Mouse (Mus musculus) stomach, embryonic 16.5 days (tissue): ENCODE results near the gene Lyst. TPM values are rescaled to one million over a fixed set of nuclear protein-coding genes. Genes with fewer than 3 reads are reported as not detected.

ENCODE experiments used
- ATAC-seq: fragments of 200-750 bp; cut with Nextera tagmentation; 2 replicates; pipeline ENCODE4 v1.8.0; 2017; ENCODE audit warnings: moderate number of reproducible peaks, moderate TSS enrichment; ENCODE audit not compliant: insufficient read depth, low FRiP score
- H3K27ac ChIP-seq: fragments of 300-500 bp; sonication (generic); 2 replicates; pipeline ENCODE4 v1.5.1; 2014; ENCODE audit warnings: low read length
- H3K27me3 ChIP-seq: fragments of 300-500 bp; sonication (generic); 2 replicates; pipeline ENCODE4 v1.6.1; 2014; ENCODE audit warnings: low read length, control low read depth, mixed read lengths; ENCODE audit not compliant: control insufficient read depth, insufficient read depth
- H3K36me3 ChIP-seq: fragments of 300-500 bp; sonication (generic); 2 replicates; pipeline ENCODE4 v1.6.1; 2014; ENCODE audit warnings: low read length; ENCODE audit not compliant: control insufficient read depth, insufficient read depth
- H3K4me1 ChIP-seq: fragments of 300-500 bp; sonication (generic); 2 replicates; pipeline ENCODE4 v1.6.1; 2014; ENCODE audit warnings: low read length, control low read depth, mixed read lengths; ENCODE audit not compliant: control insufficient read depth, insufficient read depth
- H3K4me2 ChIP-seq: fragments of 300-500 bp; sonication (generic); 2 replicates; pipeline ENCODE4 v1.6.1; 2014; ENCODE audit warnings: low read depth, low read length, mixed read lengths
- H3K4me3 ChIP-seq: fragments of 300-500 bp; sonication (generic); replicated peaks from 2 replicates; pipeline ENCODE4 v1.5.1; 2014; ENCODE audit warnings: mild to moderate bottlenecking, low read length
- H3K9ac ChIP-seq: fragments of 300-500 bp; sonication (generic); 2 replicates; pipeline ENCODE4 v1.6.1; 2014; ENCODE audit warnings: low read length
- H3K9me3 ChIP-seq: fragments of 300-500 bp; sonication (generic); replicated peaks from 2 replicates; pipeline ENCODE4 v1.6.1; 2016; ENCODE audit warnings: low read length, control low read depth; ENCODE audit not compliant: control insufficient read depth
- WGBS: fragments of 180-500 bp; shearing (Covaris S2); extraction: QIAGEN DNeasy Blood & Tissue Kit; methylation state at CpG from one replicate; pipeline ENCODE4 v1.1.7; 2014; 5-methylcytosine and 5-hydroxymethylcytosine counted together
- polyA plus RNA-seq: library from polyadenylated mRNA; unstranded; fragments of >200 nt; fragmentation: Nextera tagmentation; extraction: Ambion mirVana; gene quantifications from 2 replicates; pipeline ENCODE4 v1.2.1, GENCODE M21; 2015

Lyst gene
- polyA plus RNA-seq, 1 experiment from 2014 or later, result 4.9 TPM

DNA sequence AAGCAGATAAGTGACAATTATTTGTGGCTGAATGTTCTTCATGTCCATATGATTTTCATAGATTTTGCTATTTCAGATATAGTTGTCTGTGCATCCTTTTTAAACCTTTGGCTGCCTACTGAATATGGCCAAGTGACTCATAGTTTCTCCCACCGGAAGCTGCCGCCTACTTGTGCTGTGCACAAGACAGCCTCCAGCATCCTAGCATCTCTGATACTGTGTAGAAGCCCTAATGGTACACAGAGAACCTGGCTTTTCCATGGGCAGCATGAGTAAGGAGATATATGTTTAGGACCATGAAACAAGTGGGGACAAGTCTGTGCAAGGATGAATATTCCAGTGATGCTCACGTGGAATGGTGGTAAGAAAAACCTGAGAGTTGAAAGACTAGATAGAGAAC lies 35.0 kb upstream of the Lyst start:
- H3K27me3 ChIP-seq, result no peaks in the 10 kb centered on the region
- no peak for ATAC-seq
- H3K4me3 ChIP-seq, result no peak overlapping the region
- no peak overlapping the region for H3K4me2 ChIP-seq
- H3K4me1 ChIP-seq, result no peaks in the 10 kb centered on the region
- 87% methylated on average over 3 of the region's 3 CpGs for WGBS
- no peak overlapping the region for H3K27ac ChIP-seq
- H3K9ac ChIP-seq, result no peak overlapping the region
- no peaks in the 10 kb centered on the region for H3K9me3 ChIP-seq
- H3K36me3 ChIP-seq, result no peaks in the 10 kb centered on the region

- Histone ChIP-seq H3K9me3 (no peaks in the 10 kb centered on the region), H3K9ac (no peak overlapping the region), H3K4me1 (no peaks in the 10 kb centered on the region), H3K36me3 (no peaks in the 10 kb centered on the region), H3K27me3 (no peaks in the 10 kb centered on the region), H3K27ac (no peak overlapping the region), H3K4me3 (no peak overlapping the region), H3K4me2 (no peak overlapping the region)
- 82% methylated on average over 5 of the region's 5 CpGs for WGBS
- no peak for ATAC-seq
Observed at GRCm38 (mm10) chr13:13557001-13557743, 33.0 kb upstream of the Lyst start.

DNA sequence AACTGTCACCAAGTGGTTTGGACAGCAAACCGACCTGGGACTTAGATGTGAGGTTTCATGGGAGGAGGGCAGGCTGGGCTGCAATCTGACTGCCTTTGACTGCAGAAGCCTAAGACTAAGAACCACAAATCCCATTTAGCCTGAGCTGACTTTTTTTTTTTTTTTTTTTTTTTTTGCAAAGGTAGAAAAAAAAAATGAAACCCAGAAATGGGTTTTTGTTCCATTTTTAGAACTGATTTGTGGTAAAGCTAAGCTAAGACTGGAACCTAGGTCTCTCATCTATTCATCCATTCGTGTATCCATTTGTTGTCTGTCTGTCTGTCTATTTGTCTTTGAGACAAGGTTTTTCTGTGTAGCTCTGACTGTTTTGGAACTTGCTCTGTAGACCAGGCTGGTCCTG lies 31.9 kb upstream of the Lyst start:
- no peaks in the 10 kb centered on the region for H3K4me1 ChIP-seq
- H3K4me3 ChIP-seq, result no peak overlapping the region
- 71% methylated on average over 2 of the region's 2 CpGs for WGBS
- H3K27me3 ChIP-seq, result no peaks in the 10 kb centered on the region
- no peaks in the 10 kb centered on the region for H3K9me3 ChIP-seq
- H3K36me3 ChIP-seq, result no peaks in the 10 kb centered on the region
- no peak overlapping the region for H3K4me2 ChIP-seq
- no peak overlapping the region for H3K27ac ChIP-seq
- no peak for ATAC-seq
- H3K9ac ChIP-seq, result no peak overlapping the region

GRCm38 (mm10) chr13:13558900-13559299 lies 31.3 kb upstream of the Lyst start:
- H3K36me3 ChIP-seq, result no peaks in the 10 kb centered on the region
- 55% methylated on average over 5 of the region's 5 CpGs for WGBS
- H3K27me3 ChIP-seq, result no peaks in the 10 kb centered on the region
- no peak overlapping the region for H3K27ac ChIP-seq
- no peaks in the 10 kb centered on the region for H3K4me1 ChIP-seq
- no peak for ATAC-seq
- H3K9me3 ChIP-seq, result no peaks in the 10 kb centered on the region
- no peak overlapping the region for H3K4me3 ChIP-seq
- H3K4me2 ChIP-seq, result no peak overlapping the region
- H3K9ac ChIP-seq, result no peak overlapping the region

DNA sequence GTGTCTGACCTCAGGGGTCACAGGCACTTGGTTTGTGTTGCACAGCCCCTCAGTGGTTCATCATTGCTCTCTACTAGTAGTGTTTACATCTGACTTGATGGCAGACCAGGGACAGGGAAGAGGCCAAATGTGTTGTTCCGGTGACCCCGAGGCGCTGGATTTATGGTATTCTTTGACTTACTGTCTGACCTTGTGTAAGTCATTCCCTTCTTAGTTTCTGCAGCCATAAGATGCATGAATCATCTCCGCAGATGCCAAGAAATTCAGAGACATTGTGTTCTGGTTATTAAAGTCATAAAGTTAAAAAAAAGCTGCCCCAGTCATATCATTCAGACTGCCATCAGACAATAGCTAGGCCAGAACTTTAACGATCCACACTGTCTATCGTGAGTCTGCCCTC lies 27.6 kb upstream of the Lyst start:
- WGBS, result 66% methylated on average over 6 of the region's 6 CpGs

GRCm38 (mm10) chr13:13564116-13564515 lies 26.1 kb upstream of the Lyst start:
- Histone ChIP-seq H3K9ac (no peak overlapping the region), H3K4me1 (no peaks in the 10 kb centered on the region), H3K27ac (no peak overlapping the region), H3K36me3 (no peaks in the 10 kb centered on the region), H3K27me3 (no peaks in the 10 kb centered on the region), H3K4me3 (no peak overlapping the region), H3K9me3 (no peaks in the 10 kb centered on the region), H3K4me2 (no peak overlapping the region)
- no peak for ATAC-seq
- WGBS, result 7% methylated on average over 2 of the region's 2 CpGs

More for the DNA sequence above, 27.6 kb upstream of the Lyst start:
- no peaks in the 10 kb centered on the region for H3K4me1 ChIP-seq
- no peak overlapping the region for H3K4me3 ChIP-seq
- no peak for ATAC-seq
- no peak overlapping the region for H3K9ac ChIP-seq
- H3K27me3 ChIP-seq, result no peaks in the 10 kb centered on the region
- H3K27ac ChIP-seq, result no peak overlapping the region
- no peaks in the 10 kb centered on the region for H3K36me3 ChIP-seq
- H3K9me3 ChIP-seq, result no peaks in the 10 kb centered on the region
- no peak overlapping the region for H3K4me2 ChIP-seq

DNA sequence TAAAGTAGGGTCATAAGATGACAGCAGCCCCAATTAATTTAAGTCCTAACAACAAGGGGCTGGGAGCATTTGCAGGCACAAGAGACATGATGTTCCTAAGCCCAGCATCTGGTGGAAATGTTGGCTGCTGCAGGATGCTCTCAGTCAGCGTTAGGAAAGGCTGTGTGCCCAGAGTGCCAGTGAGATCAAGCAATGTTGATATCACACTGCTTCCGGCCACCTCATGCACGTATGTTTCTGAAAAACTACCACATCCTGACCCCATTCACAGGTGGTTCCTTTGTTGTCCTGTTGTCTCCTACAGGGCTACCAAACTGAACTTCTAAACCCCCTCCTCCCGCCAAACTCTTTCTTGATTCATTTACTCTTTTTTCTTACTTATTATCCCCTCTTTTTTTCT lies 25.7 kb upstream of the Lyst start:
- no peak overlapping the region for H3K9ac ChIP-seq
- no peaks in the 10 kb centered on the region for H3K27me3 ChIP-seq
- no peak overlapping the region for H3K4me3 ChIP-seq
- no peak overlapping the region for H3K27ac ChIP-seq
- no peak for ATAC-seq
- H3K36me3 ChIP-seq, result no peaks in the 10 kb centered on the region
- no peaks in the 10 kb centered on the region for H3K4me1 ChIP-seq
- H3K9me3 ChIP-seq, result no peaks in the 10 kb centered on the region
- WGBS, result 61% methylated on average over 4 of the region's 4 CpGs
- H3K4me2 ChIP-seq, result no peak overlapping the region

DNA sequence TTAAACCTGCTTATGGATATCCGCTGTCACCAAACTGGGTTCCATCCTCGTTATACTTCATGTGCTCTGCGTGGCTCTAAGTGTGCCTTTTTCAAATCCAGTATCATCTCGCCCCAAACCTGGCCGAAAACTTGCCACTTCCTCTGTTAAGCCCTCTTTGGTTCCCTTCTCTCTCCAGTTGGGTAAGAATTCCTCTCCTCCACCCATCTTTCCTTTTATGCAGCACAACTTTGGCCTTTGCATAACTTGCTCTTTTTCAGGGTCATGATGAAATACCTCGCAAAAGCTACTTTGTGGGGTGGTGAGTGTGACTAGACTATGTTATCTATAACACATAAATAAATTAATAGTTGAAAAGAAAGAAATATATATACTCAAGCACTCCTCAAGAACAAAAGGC lies 22.6 kb upstream of the Lyst start:
- WGBS, result 90% methylated on average over 6 of the region's 6 CpGs
- ATAC-seq, result no peak
- H3K9me3 ChIP-seq, result no peaks in the 10 kb centered on the region

GRCm38 (mm10) chr13:13568824-13569223 lies 21.4 kb upstream of the Lyst start:
- 57% methylated on average over 1 of the region's 1 CpGs for WGBS
- H3K4me2 ChIP-seq, result no peak overlapping the region
- H3K27ac ChIP-seq, result no peak overlapping the region
- no peak overlapping the region for H3K4me3 ChIP-seq
- no peaks in the 10 kb centered on the region for H3K9me3 ChIP-seq
- H3K4me1 ChIP-seq, result no peaks in the 10 kb centered on the region
- H3K36me3 ChIP-seq, result no peaks in the 10 kb centered on the region
- no peaks in the 10 kb centered on the region for H3K27me3 ChIP-seq
- H3K9ac ChIP-seq, result no peak overlapping the region
- ATAC-seq, result no peak

More for the DNA sequence above, 22.6 kb upstream of the Lyst start:
- Histone ChIP-seq H3K4me2 (no peak overlapping the region), H3K4me1 (no peaks in the 10 kb centered on the region), H3K4me3 (no peak overlapping the region), H3K27me3 (no peaks in the 10 kb centered on the region), H3K36me3 (no peaks in the 10 kb centered on the region), H3K9ac (no peak overlapping the region), H3K27ac (no peak overlapping the region)
